Mouse (Mus musculus) embryonic stem cell, embryonic (primary cell): Measurements from ENCODE around the gene Olfr645.

Experiments used
- CTCF ChIA-PET, 4 experiments: fragments of 300-600 bp in 2 of 4; fragments of 350-600 bp in 2 of 4; sonication (Branson Sonifier 250); formaldehyde crosslinking; loops; one replicate each; lab custom pipeline; 2022; ENCODE audit warnings: inconsistent platforms in 2 of 4; lab: Charles Lee
- POLR2A ChIA-PET, 4 experiments: fragments of 300-600 bp in 2 of 4; fragments of 350-600 bp in 2 of 4; sonication (Branson Sonifier 250); formaldehyde crosslinking; loops; one replicate each; lab custom pipeline; 2022; ENCODE audit warnings: antibody characterized with exemption in 4 of 4, inconsistent platforms in 1 of 4; lab: Charles Lee

The Olfr645 gene

DNA sequence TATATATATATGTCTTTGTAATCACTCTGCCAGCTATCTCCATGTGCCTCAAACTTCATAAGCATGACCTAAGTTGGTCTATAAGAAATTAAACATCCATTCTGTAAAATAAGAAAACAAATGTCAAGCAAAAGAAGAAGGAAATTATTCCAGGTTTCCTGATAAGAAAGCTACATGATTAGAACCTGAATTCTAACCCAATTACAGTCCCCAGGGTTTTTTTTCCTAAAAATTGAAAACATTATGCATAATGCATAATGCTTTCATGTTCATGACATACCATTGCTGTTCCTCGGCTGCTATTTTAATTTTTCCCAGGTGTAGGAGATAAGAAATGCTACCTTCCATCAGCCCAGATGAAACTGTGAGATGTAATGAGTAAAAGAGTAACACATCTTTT lies at the start of gene Olfr645:
Olfr645 (minus strand) TSS at position 101 of the 400 bp plus-strand sequence.
- ChIA-PET POLR2A (no interaction called here), CTCF (no interaction called here)

DNA sequence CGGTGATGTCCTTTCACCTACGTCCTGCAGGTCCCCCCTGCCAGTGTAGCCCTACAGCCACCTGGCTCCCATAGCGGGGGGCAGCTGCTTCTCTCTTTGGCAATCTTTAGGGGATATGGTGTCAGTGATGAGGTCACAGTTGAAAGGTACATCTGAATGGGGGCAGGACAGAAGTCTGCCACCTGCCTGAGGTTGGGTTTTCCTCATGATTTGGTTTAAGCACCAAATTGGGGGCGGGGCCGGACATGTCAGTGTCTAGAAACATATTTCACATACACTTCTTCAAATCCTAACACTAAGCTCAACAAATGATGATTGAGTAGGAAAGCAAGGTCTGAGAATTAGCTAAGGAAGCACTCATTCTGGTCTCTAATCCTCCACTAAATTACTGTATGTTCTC lies 44.5 kb upstream of the Olfr645 start, which contains the start of gene Ubqln5:
Ubqln5 (minus strand) TSS at position 101 of the 400 bp plus-strand sequence.
- CTCF ChIA-PET = no interaction called here
- POLR2A ChIA-PET = no interaction called here

DNA sequence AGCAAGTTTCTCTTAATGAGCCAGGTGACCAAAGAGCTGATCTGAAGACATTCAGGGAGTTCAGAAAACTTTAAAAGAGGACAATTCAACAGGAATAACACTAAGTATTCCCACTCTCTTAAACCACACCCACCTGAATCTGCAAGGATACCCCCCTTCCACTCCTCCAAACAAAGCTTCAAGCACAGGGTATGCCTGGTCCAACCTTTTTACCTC lies 19.4 kb upstream of the Olfr645 start, which contains the start of gene Olfr646:
Olfr646 (plus strand) TSS at position 117 of the 216 bp plus-strand sequence.
- ChIA-PET POLR2A (interaction anchor here in 2 of 4 experiments (0.6 to 0.7 kb wide), 2 partner anchors 20 to 362 kb away, joined by 3 read pairs; no protein-coding TSS in a partner anchor), CTCF (no interaction called here)

DNA sequence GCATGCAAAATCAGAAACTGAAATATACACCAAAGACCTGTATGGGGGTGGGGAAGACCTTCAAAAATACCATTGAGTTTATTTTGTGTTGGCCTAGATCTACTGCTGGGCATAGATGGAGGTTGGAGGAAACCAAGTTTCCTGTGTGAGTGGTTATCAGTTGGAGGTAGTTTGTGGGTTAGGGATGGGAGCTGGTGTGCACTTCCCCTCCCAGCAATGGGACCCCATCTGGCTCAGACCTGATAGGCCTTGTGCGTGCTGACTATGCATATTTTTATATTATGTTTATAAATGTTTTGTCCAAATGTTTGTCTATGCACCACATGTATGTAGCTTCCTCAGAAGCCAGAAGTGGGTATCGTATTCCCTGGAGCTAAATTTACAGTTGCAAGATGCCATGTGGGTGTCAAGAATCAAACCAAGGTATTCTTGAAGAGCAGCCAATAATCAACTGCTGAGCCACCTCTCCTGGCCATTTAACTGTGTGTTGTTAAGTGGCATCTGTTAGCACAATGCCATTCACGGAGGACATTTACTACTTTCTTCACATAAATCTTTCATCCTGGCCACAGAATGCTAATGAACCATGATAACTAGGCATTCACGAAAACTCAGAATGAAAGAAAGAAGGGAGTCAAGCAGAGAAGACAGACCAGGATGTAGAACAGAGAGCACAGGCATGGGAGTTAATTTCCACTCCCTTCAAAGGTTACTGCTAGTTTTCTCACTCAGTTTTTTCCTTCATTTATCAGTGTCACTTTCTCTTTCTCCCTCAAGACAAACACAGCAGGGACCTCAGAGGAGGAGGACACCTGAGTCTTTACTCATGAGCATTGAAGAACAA lies 18.9 kb upstream of the Olfr645 start:
- POLR2A ChIA-PET = interaction anchor here in 2 of 4 experiments (0.6 to 0.7 kb wide), 3 partner anchors 20 to 929 kb away, joined by 3 read pairs; no protein-coding TSS in a partner anchor
- CTCF ChIA-PET = interaction anchor here in 1 of 4 experiments (0.7 kb wide), 1 partner anchor 1832 kb away, joined by 5 read pairs; no protein-coding TSS in a partner anchor

DNA sequence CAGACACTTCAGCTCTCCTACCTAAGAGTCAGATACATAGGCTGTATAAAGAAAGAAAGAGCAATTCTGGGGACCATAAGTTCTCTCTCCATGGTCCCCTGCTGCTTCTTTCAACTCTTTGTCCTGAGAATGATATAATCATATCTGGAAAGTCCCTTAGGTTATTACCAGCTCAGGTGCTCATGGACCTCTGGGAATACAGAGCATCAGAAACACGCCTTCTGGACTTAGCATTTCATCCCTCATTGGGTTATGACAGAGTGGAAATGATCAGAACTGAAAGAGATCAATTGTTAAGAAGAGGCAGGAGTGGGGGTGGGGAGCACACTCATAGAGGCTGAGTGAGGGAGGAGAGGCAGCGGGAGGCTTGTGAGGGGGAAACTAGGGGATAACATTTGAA lies 13.5 kb downstream of the Olfr645 start, which contains the start of gene Olfr644:
Olfr644 (minus strand) TSS at position 101 of the 400 bp plus-strand sequence.
- POLR2A ChIA-PET = interaction anchor here in 1 of 4 experiments (0.6 kb wide), 1 partner anchor 1587 kb away, joined by 4 read pairs; no protein-coding TSS in a partner anchor
- CTCF ChIA-PET = no interaction called here

DNA sequence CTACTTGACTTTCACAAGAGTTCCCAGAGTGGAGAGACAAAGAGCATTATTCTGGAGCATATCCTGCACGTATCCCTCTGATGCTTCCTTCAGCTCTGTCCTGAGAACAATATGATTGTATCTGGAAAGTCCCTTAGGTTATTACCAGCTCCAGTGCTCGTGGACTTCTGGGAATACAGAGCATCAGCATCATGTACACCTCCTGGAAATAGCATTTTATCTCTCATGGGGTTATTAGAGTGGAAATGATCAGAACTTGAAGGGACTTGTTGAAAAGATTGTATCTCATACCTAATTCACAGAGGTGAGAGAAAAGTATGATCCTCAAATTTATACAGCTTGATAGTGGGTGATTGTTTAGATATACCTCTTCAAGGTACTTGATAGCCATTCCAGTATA lies 23.9 kb downstream of the Olfr645 start, which contains the start of gene 4930516K23Rik:
4930516K23Rik (minus strand) TSS at position 101 of the 400 bp plus-strand sequence.
- ChIA-PET CTCF (no interaction called here), POLR2A (no interaction called here)

DNA sequence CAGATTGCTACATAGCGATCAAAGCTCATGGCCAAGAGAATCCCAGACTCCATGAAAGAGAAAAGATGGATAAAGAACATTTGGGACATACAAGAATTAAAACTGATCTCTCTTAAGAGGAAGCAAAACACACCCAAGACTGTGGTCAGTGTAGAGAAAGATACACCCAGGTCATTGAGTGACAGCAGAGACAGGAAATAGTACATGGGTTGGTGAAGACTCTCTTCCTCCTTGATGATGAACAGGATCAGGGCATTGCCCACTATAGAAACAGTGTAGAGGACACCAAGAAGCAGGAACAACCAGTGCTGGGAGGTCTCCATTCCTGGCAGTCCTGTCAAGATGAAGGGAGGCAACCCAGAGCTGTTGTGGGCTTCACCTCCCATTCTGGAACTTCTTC lies 26.1 kb downstream of the Olfr645 start:
- ChIA-PET POLR2A (no interaction called here), CTCF (no interaction called here)

DNA sequence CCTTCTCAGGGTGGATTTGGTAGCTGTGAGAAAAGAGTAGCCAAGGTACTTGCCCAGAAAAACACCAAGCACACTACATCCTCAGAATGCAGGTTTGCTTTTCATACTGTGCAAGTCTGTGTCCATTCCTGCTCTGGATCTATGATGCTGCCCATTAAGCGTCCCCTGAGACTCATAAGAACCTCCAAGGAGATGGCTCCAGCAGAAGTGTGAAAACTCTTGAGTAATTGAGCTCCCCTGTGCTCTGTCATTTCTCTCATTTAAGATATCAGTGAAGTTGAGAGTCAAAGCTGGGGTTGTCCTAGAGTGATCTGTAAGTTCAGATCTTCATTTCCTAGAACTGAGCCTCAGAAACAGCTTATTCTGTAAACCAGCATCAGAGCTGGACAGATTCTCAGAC lies 32.7 kb downstream of the Olfr645 start, which contains the start of gene Olfr642:
Olfr642 (minus strand) TSS at position 101 of the 400 bp plus-strand sequence.
- CTCF ChIA-PET = no interaction called here
- POLR2A ChIA-PET = no interaction called here

DNA sequence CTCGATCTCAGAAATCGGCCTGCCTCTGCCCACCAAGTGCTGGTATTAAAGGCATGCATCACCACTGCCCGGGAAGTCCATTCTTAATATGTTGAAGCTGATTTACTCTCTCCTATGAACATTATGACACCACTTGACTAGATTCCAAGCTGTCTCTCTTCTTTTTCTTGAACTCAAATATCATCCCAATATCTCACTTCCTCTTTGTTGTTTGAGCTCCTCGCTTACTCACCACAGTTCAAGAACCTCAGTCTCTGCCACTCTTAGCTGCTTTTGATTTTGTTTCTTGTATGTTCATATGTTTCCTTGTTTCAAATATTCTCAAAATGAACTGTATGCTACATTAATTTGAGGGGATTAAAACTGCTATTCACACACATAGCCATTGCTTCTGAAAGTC lies 34.5 kb downstream of the Olfr645 start:
- POLR2A ChIA-PET = no interaction called here
- CTCF ChIA-PET = no interaction called here

DNA sequence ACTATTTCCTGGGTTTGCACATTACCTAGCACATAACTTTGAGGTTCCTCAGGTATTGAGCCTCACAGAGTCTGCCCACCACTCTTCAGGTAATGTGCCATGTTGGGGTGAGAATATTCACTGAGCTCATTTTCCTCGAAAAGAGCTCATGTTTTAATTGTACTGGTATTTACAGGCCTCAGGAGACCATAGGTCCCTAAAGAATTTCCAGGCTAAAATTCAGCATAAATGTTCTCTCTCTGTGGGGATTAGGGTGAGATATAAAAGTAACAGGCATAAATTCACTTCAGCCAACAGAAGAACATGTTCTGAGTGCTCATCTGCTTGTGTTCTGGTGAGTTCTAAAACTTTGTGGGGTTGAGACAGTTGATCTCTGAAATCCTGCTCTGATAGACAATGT lies 50.1 kb downstream of the Olfr645 start, which contains the start of gene Olfr641:
Olfr641 (plus strand) TSS at position 301 of the 400 bp plus-strand sequence.
- CTCF ChIA-PET = no interaction called here
- POLR2A ChIA-PET = no interaction called here
